Mouse (Mus musculus): ENCODE data around the gene Gbgt1. TPM values are rescaled to one million over a fixed set of nuclear protein-coding genes. Genes with fewer than 3 reads are reported as not detected.

The Gbgt1 gene
- polyA plus RNA-seq, 1 experiment from 2014 or later: 1.2 TPM

DNA sequence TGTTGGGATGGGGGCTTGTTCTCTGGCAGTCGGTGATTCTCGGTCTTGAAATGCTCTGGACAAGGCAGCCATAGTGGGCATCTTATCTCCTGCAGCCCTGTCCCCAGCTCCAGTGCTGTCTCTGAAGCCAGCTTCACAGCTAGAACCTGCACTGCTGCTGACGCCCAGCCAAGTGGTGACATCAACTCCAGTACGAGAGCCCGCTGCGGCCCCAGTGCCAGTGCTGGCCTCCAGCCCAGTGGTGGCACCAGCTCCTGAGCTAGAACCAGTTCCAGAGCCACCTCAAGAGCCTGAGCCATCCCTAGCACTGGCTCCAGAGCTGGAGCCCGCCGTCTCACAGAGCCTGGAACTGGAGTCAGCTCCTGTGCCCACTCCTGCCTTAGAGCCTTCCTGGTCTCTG is 47.2 kb downstream of the Gbgt1 start:
- 0 out of 2 replicates have a peak overlapping the region, but pooled peaks have one; percentile 6 for H3K27ac ChIP-seq (replicated peaks)
- WGBS: 92% methylated on average over 8 of the region's 8 CpGs

DNA sequence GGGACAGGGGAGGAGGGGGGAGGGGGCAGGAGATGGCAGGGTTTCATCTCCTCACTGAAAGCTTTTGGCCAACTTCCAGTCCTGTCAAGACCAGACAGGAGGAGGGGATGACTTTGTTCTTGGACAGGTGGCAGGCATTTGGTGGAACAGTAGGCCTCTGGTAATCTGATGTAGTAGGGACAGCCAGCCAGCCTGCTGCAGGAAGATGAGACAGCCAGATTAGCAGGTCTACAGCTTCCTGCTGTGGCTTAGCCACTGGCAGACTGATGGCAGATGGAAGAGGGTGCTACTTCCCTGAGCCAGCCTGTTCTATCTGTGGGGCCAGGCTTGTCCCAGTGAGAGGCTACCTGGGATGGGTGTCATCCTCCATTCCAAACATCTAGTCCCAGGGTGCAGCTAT is 49.3 kb downstream of the Gbgt1 start:
- no peak overlapping the region for H3K27ac ChIP-seq (replicated peaks)
- H3K4me3 ChIP-seq: no peak overlapping the region
- H3K36me3 ChIP-seq: peaks cover 90% of the 10 kb centered on the region
- no peak for ATAC-seq (ENCODE audit: low FRiP score, low read depth)
- H3K9ac ChIP-seq (replicated peaks): no peak overlapping the region
- H3K4me1 ChIP-seq: no peaks in the 10 kb centered on the region
- H3K27me3 ChIP-seq: no peaks in the 10 kb centered on the region
- H3K9me3 ChIP-seq: no peaks in the 10 kb centered on the region
- no peak overlapping the region for H3K4me2 ChIP-seq (replicated peaks)

More for the DNA sequence above, 47.2 kb downstream of the Gbgt1 start:
- no peaks in the 10 kb centered on the region for H3K9me3 ChIP-seq
- no peak for ATAC-seq (ENCODE audit: low FRiP score, low read depth)
- no peak overlapping the region for H3K4me3 ChIP-seq
- peaks cover 73% of the 10 kb centered on the region for H3K36me3 ChIP-seq
- no peaks in the 10 kb centered on the region for H3K27me3 ChIP-seq
- H3K4me1 ChIP-seq: peaks cover 17% of the 10 kb centered on the region
- H3K9ac ChIP-seq (replicated peaks): no peak overlapping the region
- no peak overlapping the region for H3K4me2 ChIP-seq (replicated peaks)

DNA sequence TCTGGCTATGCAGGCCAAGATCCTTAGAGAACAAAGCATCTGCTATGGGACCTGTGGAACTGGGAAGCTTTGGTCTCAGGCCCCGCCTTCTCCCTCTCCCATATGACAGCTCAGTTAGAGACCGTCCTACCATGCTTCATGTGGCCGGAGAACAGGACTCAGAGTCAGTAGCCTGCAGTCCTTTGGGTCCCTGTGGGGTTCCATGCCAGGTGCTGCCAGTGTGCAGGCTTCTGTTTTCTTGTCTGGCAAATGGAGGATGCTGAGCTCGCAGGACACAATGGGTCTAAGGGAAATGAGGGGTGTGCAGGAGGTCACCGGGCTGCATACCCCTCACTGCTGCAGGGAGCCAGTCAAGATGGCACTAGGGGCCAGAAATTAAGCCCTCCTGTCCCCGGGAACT is 49.9 kb downstream of the Gbgt1 start:
- H3K36me3 ChIP-seq: peaks cover 96% of the 10 kb centered on the region

DNA sequence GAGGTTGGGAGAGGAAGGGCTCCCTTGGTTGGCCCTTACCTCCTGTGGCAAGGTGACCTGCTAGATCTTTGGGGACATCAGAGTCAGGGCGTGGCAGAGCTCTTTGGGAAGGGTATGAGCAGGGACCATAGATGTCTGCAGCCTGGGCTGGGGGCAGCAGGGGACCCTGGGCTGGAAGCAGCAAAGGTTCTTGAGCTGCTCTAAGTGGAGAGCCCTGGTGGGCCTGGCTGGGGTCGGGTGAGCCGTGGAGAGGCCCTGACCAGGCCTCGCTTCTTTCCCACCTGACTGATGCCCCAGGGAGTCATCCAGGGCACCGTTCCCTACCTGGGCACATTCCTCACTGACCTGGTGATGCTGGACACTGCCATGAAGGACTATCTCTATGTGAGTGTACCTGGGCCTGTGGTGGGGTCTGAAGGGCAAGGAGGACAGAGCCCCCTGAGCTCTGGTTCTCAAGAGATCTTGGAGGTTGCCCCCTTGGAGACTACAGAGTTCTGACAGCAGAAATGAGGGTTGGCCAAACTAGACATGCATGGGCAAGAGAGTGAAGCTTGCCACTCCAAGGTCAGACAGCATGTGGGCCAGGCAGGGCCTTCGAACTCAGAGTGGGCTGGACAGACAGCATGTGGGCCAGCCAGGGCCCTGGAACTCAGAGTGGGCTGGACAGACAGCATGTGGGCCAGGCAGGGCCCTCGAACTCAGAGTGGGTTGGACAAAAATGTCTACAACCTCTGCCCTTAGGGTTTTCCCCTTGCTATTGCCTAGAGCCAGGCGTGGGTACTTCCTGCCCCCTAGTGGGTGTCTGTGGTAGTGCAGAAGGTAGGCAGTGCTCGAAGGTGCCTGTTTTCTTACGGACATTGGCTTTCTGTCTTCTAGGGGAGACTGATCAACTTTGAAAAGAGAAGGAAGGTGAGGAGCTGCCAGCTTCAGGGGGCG is 50.8 kb downstream of the Gbgt1 start:
- peaks cover 97% of the 10 kb centered on the region for H3K36me3 ChIP-seq
- H3K9me3 ChIP-seq: no peaks in the 10 kb centered on the region
- no peak overlapping the region for H3K4me3 ChIP-seq
- H3K27ac ChIP-seq (replicated peaks): no peak overlapping the region
- no peak overlapping the region for H3K9ac ChIP-seq (replicated peaks)
- 55% methylated on average over 11 of the region's 11 CpGs for WGBS
- H3K4me1 ChIP-seq: no peaks in the 10 kb centered on the region
- no peak overlapping the region for H3K4me2 ChIP-seq (replicated peaks)
- ATAC-seq (ENCODE audit: low FRiP score, low read depth): peak; percentile 25
- H3K27me3 ChIP-seq: no peaks in the 10 kb centered on the region

More for the DNA sequence above, 49.9 kb downstream of the Gbgt1 start:
- Histone ChIP-seq H3K4me2 (replicated peaks) (no peak overlapping the region), H3K9ac (replicated peaks) (no peak overlapping the region), H3K27me3 (no peaks in the 10 kb centered on the region), H3K4me3 (no peak overlapping the region), H3K4me1 (no peaks in the 10 kb centered on the region), H3K9me3 (no peaks in the 10 kb centered on the region), H3K27ac (replicated peaks) (no peak overlapping the region; the same call in 1 of the 2 replicates)
- no peak for ATAC-seq (ENCODE audit: low FRiP score, low read depth)
- WGBS: 81% methylated on average over 6 of the region's 6 CpGs

DNA sequence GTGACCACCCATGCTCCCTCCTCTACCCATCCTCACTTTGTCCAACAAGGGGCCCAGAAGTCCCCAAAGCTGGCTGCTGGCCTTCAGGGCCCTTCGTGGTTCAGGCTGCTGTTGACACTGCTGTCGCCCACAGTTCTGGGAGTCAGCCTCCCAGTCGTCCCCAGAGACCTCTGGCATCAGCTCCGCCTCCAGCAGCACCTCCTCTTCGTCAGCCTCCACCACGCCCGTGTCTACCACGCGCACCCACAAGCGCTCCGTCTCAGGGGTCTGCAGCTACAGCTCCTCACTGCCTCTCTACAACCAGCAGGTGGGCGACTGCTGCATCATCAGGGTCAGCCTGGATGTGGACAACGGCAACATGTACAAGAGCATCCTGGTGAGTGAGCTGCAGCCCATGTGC is 52.5 kb downstream of the Gbgt1 start:
- Histone ChIP-seq H3K4me1 (no peaks in the 10 kb centered on the region), H3K9me3 (no peaks in the 10 kb centered on the region), H3K36me3 (peaks cover 97% of the 10 kb centered on the region), H3K4me2 (replicated peaks) (no peak overlapping the region), H3K27ac (replicated peaks) (no peak overlapping the region), H3K27me3 (no peaks in the 10 kb centered on the region), H3K9ac (replicated peaks) (no peak overlapping the region), H3K4me3 (no peak overlapping the region)
- 94% methylated on average over 13 of the region's 13 CpGs for WGBS
- no peak for ATAC-seq (ENCODE audit: low FRiP score, low read depth)

DNA sequence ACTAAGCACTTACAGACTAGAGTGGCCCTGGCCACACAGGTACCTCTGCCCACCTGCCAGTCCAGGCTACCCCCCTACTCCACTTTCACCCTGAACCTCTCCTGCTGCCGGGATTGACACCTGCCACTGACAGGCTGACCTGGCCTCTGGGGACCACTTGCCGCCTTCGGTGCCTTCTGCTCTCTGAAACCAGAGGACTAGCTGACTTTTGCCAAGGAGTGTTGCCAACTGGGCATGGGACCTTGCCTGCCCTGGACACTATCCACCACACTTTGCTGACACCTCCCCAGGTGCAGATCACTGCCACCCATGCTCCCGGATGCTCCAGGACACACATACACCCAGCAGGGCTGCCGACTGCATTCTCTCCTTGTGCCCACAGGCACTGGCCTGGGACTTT is 55.6 kb downstream of the Gbgt1 start:
- Histone ChIP-seq H3K9me3 (no peaks in the 10 kb centered on the region), H3K4me3 (no peak overlapping the region), H3K4me1 (no peaks in the 10 kb centered on the region), H3K27me3 (no peaks in the 10 kb centered on the region), H3K9ac (replicated peaks) (no peak overlapping the region), H3K27ac (replicated peaks) (no peak overlapping the region), H3K36me3 (peaks cover 68% of the 10 kb centered on the region), H3K4me2 (replicated peaks) (no peak overlapping the region)
- 92% methylated on average over 5 of the region's 5 CpGs for WGBS
- no peak for ATAC-seq (ENCODE audit: low FRiP score, low read depth)

Other genes starting within 250 kb of the Gbgt1 start
- gene Ppp1r26, start 50.1 kb upstream of the Gbgt1 start, polyA plus RNA-seq (2016; fragmentation: Nextera tagmentation; extraction: Ambion mirVana): 8.6 and 10.3 TPM in 2 replicates
- 0.59 and 0.75 TPM in 2 replicates for gene 1700007K13Rik, start 30.6 kb upstream of the Gbgt1 start, polyA plus RNA-seq (2016; fragmentation: Nextera tagmentation; extraction: Ambion mirVana)
- 53.3 and 54.5 TPM in 2 replicates for gene Mrps2, start 28.8 kb upstream of the Gbgt1 start, polyA plus RNA-seq (2016; fragmentation: Nextera tagmentation; extraction: Ambion mirVana)
- 1.5 TPM in 1 of 2 replicates, not detected in the other for gene Gm10134, start 9.2 kb downstream of the Gbgt1 start, polyA plus RNA-seq (2016; fragmentation: Nextera tagmentation; extraction: Ambion mirVana)
- gene Ralgds, start 16.2 kb downstream of the Gbgt1 start, polyA plus RNA-seq (2016; fragmentation: Nextera tagmentation; extraction: Ambion mirVana): 87.6 and 93.5 TPM in 2 replicates
- gene Cel, start 66.5 kb downstream of the Gbgt1 start, polyA plus RNA-seq (2016; fragmentation: Nextera tagmentation; extraction: Ambion mirVana): not detected in 2 replicates
- 51.9 and 55.5 TPM in 2 replicates for gene Gtf3c5, start 86.9 kb downstream of the Gbgt1 start, polyA plus RNA-seq (2016; fragmentation: Nextera tagmentation; extraction: Ambion mirVana)
- 0.80 and 0.89 TPM in 2 replicates for gene Gfi1b, start 125.1 kb downstream of the Gbgt1 start, polyA plus RNA-seq (2016; fragmentation: Nextera tagmentation; extraction: Ambion mirVana)
- 33.8 and 35.1 TPM in 2 replicates for gene Tsc1, start 144.3 kb downstream of the Gbgt1 start, polyA plus RNA-seq (2016; fragmentation: Nextera tagmentation; extraction: Ambion mirVana)
- gene Spaca9, start 202.8 kb downstream of the Gbgt1 start, polyA plus RNA-seq (2016; fragmentation: Nextera tagmentation; extraction: Ambion mirVana): 0.79 and 1.0 TPM in 2 replicates
- 0.81 and 1.1 TPM in 2 replicates for gene Ak8, start 203.3 kb downstream of the Gbgt1 start, polyA plus RNA-seq (2016; fragmentation: Nextera tagmentation; extraction: Ambion mirVana)